Mouse (Mus musculus) gastrocnemius, postnatal 4 days (tissue): ENCODE data around the gene Ush2a. TPM values are rescaled to one million over a fixed set of nuclear protein-coding genes. Genes with fewer than 3 reads are reported as not detected.

Source experiments
- DNase-seq, 2 experiments: peaks; one replicate each; pipeline ENCODE4 v3.0.0; 2021 to 2022; ENCODE audit warnings: low spot score in 2 of 2, mixed read lengths in 2 of 2
- total RNA-seq, 2 experiments: library from RNA; stranded (reverse); gene quantifications; 2 replicates each; pipeline ENCODE4 v1.2.3; 2021

Ush2a gene
- total RNA-seq, 2 experiments from 2014 or later = 0.02 to 0.18 TPM

- DNase-seq = no peak
Measured at GRCm38 (mm10) chr1:188539621-188540020, 277.8 kb downstream of the Ush2a start.

DNA sequence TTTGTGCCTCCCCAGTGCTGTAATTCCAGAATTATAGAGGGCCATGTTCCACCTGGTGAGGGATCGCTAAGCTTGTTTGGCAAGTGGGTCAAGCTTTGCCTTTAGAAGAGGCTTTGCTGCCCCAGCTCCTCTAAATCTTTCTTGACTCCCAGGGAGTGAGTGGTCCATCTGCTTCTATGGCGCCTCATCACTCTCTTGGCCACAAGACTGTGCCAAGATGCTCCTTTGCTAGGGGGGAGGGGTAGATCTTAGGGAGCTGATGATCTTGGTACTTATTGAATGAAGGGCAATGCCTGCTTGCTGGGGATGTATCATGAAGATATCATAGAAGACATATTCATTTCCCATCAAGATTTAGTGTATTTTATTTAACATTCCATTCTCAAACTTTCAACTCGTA is 279.7 kb downstream of the Ush2a start:
- DNase-seq = no peak

DNA sequence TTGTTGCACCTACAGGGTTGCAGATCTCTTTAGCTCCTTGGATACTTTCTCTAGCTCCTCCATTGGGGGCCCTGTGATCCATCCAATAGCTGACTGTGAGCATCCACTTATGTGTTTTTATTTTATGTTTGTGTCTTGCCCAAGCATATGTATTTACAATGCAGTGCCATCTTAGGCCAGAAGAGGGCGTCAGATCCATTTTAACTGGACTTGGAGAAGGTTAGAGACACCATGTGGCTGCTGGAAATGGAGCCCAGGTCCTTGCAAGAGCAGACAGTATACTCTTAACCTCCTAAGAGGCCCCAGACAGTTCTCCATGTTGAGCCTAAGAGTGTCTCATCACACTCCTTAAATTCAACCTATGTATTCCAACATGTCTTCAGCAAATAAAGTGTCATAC is 281.5 kb downstream of the Ush2a start:
- no peak for DNase-seq

DNA sequence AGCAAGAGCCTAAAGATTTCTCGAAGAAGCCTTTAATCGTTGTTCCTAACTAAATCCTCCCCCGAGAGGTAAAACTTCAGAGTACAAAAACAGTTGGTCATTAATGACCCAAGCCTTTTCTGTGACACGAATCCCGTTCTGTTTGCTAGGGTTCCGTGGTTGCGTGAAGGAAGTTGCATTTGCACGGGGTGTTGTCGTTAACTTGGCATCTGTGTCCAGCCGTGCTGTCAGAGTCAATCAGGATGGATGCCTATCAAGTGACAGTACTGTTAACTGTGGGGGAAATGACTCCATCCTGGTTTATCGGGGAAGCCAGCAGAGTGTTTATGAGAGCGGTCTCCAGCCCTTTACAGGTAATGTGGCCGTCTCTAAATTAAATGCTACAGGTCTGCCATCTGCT is 287.9 kb downstream of the Ush2a start:
- no peak for DNase-seq

DNA sequence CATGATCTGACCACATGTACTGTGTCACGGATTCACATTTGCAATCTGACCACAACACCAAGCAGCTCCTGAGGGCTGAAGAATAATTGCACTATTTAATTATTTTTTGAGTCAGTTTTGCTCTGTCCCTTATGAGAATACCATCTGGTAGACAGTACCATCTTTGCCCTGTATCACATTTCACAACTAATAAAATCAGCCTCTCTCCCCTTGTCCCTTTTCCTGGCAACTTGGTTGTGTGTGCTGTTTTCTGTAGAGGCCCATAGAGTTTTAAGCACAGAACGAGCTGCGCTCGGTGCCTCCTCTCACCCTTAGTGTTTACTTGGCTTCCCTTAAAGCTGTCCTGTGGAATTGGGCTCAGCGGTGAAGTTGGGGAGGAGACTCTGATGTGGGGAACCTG is 290.0 kb downstream of the Ush2a start:
- no peak for DNase-seq

GRCm38 (mm10) chr1:188558911-188559310 is 297.1 kb downstream of the Ush2a start:
- DNase-seq = no peak

DNA sequence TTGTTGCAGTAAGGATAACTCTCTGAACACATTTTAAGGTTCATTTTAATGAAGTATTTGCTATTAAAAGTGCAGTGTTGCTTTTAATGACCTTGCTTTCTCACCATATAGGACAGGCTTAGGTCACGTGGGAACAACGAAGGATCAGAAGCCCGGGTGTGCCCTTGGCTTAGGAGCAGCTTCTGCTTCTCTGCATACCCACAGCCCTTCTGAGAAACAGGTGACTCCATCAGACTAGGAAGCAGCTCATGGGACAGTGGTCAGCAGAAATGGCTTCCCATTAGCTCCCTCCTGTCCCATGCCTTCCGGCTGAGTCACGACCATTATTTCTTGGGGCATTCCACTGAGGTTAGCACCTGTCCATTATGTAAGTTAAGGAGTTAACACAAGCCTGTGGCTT is 304.4 kb downstream of the Ush2a start:
- no peak for DNase-seq

DNA sequence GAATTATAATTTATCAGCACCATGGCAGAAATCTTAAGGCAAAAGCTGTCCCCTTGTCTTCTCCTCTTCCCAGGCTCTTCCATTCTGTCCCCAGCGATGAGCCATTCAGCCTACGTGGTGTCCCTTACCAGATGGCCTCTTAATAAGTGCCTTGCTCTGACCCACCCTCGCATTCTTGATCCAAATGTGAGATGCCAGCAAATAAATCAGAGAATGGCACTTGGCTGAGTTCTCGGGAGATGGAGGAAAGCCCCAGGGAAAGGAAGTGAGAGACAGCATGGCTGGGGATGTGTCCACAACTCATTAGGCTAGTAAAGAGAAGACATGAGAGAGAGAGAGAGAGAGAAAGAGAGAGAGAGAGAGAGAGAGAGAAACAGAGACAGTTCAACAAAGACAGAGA is 305.7 kb downstream of the Ush2a start:
- DNase-seq = no peak

- DNase-seq = no peak
Measured at GRCm38 (mm10) chr1:188568295-188568961, 306.6 kb downstream of the Ush2a start.

DNA sequence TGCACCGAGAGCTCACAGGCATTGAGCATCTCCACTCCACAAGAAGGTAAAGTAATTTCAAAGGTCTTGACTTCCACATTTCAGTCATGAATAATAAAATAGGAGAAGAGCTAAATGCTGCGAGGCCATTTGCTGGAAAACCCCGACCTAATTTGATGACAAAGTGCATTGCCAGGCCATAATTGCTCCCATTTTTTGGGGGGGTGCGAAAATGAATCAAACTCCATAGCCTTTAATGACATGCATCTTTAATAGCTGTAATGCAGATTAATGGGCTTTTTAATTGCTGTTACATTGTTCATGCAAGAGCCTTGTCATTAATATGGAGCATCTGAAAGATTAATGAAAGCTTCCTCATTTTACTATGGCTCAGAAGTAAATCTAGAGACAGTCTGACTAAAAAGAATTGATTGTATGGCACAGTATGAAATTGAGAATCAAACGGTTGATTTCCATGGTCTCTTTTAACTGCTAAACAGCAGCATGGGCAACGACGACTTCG is 314.5 kb downstream of the Ush2a start:
- no peak for DNase-seq

DNA sequence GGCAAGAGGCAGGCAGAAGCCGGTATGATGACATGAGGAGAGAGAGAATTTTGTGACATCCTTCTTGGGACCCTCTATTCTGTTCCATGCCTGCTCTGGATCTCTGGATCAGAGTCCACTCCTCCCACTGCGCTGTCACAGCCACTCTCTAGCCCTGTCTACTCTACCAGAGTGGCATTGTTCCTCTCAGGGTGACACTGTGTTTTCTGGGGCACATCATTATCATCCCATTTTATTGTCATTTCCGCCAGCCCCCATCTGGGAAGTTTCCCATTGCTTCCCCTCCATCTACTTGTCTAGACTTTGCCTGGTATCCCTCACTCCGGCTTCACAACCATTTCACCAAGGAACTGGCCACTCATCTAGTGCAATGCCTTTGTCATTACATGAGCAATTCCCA is 315.6 kb downstream of the Ush2a start:
- DNase-seq = no peak

DNA sequence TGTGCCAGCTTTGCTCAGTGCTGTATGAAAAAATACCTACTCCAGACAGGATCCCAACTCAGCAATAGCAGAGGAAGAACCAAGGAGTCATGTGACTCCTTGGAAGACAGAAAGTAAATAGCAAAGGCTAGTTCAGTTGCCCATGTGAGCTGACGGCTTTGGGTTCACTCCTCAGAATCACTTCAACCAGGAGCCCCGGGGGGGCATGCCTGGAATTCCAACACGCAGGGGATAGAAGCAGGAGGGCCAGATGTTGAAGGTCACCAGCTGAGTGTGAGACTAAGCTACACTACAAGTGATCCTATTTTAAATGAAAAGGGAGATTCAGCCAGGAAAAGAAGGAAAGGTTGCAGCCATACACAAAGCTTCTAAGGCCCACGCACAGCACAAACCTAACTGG is 319.3 kb downstream of the Ush2a start:
- no peak for DNase-seq

- DNase-seq = no peak
Measured at GRCm38 (mm10) chr1:188595251-188595650, 333.4 kb downstream of the Ush2a start.

- DNase-seq = no peak
Measured at GRCm38 (mm10) chr1:188598052-188598451, 336.2 kb downstream of the Ush2a start.

DNA sequence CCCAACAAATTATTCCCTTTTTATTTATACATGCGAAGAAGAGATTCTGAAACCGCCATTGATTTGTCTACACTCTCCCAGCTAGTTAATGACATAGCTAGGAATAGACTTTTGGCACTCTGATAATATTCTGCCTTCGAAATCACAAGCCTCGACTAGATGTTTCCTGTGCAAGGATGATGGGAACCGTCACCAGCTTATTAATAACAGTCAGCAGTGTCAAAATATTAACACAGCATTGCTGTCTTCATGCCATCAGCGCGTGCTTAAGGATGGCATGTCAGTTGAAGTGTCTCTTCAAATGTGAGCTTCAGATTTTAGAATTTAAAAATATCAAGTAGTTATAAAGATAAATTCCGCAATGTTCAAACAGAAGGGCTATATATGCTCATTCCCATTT is 337.3 kb downstream of the Ush2a start:
- DNase-seq = no peak

DNA sequence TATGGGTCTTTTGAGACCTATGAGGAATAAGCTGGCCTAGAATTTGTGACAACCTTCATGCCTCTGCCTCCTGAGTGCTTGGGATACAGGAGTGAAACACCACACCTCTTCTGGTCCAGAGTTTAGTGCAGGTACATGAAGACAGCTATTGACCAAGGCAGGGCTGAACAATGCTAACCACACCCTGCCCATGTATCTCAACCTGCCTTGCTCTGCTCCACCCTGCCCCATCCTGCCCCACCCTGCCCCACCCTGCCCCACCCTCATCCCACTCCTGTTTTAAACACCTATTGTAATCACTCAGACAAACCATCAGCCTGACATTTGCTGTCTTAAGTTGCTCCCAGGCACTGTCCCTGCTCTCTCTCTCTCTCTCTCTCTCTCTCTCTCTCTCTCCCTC is 344.6 kb downstream of the Ush2a start:
- DNase-seq = no peak

- no peak for DNase-seq
Measured at GRCm38 (mm10) chr1:188616547-188616946, 354.7 kb downstream of the Ush2a start.

GRCm38 (mm10) chr1:188633736-188634135 is 371.9 kb downstream of the Ush2a start:
- DNase-seq = no peak

DNA sequence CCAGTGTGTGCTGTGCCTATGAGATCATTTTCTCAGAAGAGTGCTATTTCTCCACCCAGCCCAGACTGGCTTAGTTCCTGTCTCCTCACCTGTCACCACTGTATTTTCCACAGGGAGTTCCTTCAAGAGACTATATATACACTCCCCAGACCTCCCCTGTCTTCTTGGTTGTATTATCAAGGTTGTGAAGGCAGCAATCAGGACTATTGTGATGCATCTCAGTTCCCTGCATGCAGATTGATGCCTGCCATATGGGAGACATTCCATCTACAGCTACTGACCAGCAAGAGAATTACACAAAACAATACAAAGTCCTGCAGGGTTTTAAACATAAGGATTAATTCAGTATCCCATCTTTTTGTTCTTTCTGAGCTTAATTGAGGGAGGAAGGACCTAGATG is 377.8 kb downstream of the Ush2a start:
- DNase-seq = no peak

DNA sequence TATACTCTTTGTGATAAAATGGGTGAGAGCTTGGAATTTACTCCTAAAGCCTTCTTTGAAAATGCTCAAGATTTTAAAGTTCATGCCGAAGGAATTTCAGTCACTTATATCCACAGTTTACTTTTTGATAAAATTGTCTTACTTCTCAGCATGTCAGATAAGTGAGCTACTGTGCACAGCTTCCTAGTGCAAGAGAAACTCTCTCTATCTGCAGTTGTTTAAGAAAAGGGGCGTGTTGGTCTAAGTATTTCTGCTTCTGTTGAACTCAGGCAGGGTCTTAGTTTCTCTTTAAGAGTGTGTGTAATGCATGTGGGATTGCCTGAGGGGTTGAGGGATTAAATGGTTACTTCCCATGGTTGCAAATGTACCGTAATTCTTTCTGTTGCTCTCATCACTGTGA is 381.3 kb downstream of the Ush2a start:
- DNase-seq = no peak

- DNase-seq = no peak
Measured at GRCm38 (mm10) chr1:188653001-188653400, 391.2 kb downstream of the Ush2a start.

DNA sequence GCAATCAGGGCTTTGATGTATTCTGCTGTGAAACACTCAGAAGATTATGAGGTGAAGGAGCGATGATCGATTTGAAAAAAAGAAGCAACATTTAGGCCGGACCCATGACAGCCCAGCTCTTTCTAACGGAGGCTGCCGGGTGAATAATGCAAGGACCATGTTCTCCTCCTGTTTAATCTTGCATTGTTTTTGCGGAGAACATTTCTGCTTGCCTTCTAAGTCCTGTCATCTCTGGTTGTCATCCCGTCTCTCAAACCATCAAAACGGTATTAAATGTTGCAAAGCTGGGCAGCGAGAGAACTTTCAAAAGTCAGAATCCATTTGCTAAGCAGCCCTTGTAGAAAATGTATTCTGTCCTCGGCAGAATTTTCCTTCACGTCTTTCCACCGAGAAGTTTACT is 394.3 kb downstream of the Ush2a start:
- DNase-seq = no peak

- no peak for DNase-seq
Measured at GRCm38 (mm10) chr1:188659159-188659558, 397.3 kb downstream of the Ush2a start.

- DNase-seq = no peak
Measured at GRCm38 (mm10) chr1:188660339-188660738, 398.5 kb downstream of the Ush2a start.
